Mouse (Mus musculus): ENCODE measurements around the gene Rimkla.

The Rimkla gene

GRCm38 (mm10) chr4:119417894-119418293, 74.5 kb downstream of the Rimkla start:
- no peak for DNase-seq (ENCODE audit: low spot score)

DNA sequence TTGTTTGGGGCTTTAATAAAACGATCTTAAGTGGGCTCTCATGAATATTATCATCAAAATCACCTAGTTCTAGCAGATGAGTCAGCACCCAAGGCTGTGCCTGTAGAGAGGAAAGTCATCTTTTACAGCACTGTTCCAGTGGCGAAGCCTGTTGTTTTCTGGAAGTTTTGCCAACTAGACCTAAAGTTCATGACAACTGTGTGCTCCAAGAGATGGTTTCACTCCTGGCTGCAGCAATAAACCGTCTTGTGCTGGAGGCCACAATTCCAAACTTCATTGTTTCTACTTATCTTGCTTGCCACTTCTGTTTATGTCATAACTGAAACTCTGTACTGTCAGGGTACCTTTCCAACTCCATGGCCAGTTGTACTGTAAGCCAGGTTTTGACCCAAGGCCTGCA, 75.2 kb downstream of the Rimkla start:
- DNase-seq (ENCODE audit: low spot score): no peak
